Mouse (Mus musculus): ENCODE results near the gene Snx18.

Snx18 gene

DNA sequence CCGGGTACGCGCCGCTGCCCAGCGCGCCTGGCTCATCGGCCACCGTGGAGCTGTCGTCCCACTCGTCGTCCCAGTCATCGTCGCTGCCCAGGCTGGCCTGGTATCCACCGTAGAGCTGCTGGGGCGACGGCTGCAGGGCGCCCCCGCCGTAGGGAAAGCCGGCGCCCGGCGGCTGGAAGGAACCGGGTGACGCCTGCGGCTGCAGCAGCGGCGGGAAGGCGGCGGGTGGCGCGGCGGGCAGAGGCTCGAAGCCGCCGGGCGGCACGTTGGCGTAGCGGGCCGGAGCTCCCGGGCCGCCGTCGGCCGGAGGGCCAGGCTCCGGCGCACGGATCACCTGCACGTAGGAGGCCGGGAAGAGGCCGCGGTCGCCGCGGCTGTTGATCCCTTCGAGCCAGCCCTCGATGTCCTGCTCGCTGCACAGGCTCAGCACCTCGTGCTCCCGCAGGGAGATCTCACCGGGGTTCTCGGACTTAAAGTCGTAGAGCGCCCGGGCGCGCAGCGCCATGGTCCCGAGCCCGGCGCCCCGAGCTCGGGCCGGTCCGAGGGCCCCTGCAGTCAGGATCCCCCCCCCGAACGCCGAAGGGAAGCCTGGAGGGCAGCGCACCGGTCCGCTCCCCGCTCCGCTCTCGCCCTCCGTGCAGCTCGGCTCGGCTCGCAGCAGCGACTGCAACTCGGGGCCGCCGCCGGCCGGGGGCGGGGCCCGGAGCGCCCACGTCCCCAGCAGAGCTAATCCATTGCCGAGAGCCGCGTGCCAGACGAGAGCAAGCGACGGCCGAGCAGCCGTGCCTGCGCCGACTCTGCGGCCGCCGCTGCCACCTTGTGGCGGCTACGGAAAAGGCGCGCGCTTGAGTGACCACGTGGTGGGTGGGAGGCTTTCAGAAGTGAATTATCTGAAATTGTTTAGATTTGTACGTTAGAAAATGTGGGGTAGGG is at the start of gene Snx18:
Gene Snx18, minus strand, starts transcription at position 674 of the 933 bp plus-strand sequence.
- peak; percentile 92 for DNase-seq (ENCODE audit: low read depth, low spot score)

DNA sequence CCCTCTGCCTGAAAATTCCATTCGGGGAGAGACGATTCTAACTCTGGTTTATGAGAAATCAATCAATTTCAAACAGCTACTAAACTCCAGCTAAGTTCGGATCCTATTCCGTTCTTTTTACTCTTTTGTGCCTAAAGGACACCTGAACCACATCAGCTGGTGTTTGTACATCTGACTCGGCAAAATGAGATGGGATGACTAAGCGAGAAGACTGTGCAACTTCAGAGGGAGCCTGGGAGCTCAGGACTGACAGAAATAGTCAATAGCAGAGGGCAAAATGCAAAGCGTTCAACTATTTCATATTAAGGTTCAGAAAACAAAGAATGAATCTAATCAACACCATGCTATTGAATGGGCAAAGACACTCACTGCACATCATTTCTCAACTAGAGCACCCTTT is 45.5 kb upstream of the Snx18 start:
- no peak for DNase-seq (ENCODE audit: low read depth, low spot score)

DNA sequence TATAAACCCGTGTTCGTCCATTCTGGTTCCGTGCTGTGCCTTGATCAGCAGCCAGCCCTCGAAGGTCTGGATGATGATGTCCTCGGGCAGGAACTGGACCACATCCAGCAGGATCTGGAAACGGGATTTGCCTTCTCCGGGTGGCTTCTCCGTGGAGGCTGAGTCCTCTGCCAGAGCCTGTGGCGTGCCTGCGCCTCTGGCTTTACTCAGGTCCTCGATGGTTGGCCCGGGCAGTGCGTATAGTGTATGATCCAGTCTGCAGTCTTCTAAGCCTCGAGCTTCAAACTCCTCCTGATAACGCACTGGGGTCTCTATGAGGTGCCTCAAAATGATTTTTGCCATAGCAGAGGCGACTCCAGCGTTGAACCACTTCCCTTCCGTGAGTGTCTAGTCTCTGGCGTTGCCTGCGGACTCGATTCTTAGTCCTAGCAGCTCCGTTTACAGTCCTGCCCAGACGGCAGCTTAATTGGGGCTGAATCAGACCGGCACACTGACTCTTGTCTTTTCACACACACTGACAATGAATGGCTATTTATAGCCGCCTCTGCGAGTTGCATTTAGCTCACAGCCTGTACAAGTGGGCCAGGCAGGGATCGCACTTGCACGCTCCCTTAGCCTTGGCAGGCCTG is 44.9 kb upstream of the Snx18 start, which contains the start of gene Hspb3:
Gene Hspb3, minus strand, starts transcription at position 526 of the 629 bp plus-strand sequence.
- DNase-seq (ENCODE audit: low read depth, low spot score): no peak

DNA sequence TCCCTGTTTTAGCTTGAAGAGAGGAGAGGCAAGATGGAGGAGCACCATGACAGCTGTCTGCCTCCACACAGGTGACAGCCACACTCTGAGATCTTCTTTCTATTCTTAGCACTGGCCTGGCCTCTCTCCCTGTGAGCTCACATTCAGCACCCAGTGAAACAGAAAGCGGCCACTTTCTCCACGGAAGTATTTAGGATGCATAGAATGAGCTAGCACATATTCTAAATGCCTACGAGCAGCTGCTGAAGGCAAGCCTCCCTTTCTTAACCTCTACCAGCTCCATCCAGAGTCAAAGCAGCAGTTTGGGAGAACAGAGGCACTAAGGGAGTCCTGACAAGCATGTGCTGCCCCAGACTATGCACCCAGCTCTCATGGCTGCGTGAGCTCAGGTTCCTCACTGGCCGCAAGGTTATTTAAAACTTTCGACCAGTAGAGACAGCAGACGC is 43.5 kb upstream of the Snx18 start:
- DNase-seq (ENCODE audit: low read depth, low spot score): no peak

DNA sequence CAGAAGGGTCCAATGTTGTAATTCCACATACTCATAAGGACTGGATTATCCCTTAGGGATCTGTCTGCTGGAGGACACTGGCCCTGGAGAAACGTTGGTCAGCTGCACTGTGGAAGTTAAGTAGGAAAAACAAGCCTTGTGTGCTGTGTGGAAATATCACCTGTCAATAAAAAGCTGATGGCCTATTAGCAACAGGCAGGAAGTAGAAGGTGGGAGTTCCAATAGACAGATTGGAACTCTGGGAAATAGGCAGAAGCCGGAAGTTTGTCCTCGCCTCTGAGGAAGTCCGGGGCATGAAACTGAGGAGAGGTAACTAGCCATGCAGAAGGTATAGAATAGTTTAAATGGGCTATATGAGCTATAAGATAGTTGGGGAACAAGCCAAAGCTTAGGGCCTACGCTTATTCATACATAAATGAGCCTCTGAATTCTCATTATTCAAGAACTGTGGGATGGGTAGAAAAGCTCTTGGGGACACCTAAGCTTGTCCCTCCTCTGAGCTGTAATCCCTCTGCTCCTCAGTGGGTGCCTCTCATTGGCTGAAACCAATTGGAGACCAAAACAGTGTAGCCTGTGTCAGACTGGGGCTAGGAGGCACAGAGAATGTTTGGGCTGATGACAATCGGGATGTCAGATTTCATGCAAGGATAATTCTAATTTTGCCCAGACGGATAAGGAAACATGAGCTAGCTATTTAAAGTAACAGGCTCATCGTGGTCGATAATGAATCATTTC is 42.4 kb upstream of the Snx18 start:
- no peak for DNase-seq (ENCODE audit: low read depth, low spot score)

DNA sequence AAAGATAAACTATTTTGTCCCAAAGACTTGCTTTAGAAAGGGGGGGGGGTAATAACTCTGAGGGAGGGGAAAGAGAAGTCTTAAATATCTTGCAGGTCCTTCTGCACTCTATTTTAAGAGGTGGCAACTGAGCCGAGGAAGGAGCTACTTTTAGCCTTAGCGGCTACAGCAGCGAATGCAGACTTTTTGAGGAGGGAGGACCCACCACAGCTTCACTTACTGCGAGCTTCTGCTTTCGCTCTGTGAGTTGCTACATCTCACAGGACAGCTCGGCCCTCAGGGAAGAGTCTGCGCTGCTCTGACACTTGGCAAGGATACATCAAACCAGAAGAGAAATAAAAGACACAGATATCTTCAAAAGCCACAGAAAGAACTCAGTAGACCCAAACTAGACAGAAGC is 38.8 kb upstream of the Snx18 start:
- no peak for DNase-seq (ENCODE audit: low read depth, low spot score)

DNA sequence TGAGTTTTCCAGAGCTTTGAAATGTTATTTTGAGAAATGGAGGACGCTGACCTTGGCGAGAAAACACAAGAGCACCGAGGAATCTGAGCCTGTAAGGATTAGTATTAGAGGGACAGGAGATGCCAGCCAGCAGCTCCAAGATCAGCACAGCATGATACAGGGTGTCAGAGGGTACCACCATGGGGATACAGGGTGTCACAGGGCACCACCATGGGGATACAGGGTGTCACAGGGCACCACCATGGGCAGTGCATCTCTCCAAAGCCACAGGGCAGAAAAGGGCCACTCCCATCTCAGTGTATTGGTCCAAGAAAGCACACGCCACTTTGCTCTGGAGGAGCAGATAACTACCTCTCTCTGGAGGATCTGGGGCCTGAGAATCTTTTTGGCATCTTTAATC is 38.3 kb upstream of the Snx18 start:
- DNase-seq (ENCODE audit: low read depth, low spot score): no peak

DNA sequence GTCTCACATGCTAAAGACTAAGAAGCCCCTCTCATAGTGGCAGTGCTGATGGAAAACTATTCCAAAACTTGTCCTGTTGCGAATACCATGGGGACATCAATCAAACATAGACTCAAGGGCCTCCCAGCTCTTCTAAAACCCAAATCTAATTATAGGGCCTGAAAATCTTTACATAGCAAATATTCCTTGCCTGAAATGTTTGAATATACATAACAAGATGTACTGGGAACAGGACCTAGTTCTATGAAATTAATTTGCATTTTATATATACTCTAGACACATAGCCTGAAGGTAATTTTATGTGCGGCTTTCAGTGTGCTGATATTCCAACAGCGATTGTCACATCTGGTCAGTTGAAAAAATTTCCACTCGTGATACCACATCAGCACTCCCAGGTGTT is 37.1 kb upstream of the Snx18 start:
- no peak for DNase-seq (ENCODE audit: low read depth, low spot score)

DNA sequence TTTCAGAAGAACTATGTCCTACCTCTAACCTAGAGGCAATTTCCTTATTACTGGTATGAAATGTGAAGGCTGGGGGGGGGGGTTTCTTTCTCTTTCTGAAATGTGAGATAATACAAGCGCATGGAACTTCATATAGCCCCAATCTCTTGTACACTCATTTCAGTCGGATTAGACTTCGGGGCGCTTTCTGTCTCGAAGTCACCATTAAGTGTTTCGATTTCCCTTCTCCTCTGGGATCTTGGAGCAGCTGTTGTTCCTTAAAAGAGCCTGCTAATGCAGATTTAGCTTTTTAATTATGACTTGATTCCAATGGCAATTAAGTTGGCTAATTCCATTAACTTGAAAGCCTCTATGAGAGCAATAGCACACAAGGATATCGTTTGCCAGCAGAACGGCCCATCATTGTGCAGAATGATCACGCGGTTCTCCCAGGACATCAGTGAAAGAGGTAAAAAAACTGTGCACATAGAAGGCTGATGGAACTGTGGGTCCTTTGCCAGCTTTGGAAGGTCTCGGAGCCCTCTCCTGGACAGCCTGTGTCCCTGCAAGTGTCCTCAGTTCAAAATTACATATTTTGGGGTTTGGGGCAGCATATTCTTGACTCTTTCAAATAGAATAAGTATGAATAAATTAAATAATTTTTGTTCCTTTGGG is 22.7 kb upstream of the Snx18 start:
- DNase-seq (ENCODE audit: low read depth, low spot score): no peak

DNA sequence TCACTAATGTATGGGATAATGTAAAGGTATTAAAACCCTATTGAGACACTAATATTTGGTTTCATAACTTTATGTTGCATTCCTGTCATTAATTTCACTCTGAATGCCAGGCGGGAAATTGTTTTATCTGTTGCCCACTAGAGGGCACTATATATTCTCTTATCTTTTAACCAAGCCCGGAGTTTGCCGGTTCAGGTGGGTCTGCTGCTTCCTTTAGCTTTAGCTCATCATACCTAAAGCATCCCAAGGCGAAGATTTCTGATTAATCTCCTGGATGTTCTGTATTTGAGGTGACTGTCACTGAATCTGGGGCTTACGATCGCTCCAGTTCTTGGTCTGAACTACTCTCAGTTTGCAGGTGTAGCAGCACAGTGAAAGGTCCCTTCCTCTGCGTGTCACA is 20.6 kb upstream of the Snx18 start:
- DNase-seq (ENCODE audit: low read depth, low spot score): no peak

DNA sequence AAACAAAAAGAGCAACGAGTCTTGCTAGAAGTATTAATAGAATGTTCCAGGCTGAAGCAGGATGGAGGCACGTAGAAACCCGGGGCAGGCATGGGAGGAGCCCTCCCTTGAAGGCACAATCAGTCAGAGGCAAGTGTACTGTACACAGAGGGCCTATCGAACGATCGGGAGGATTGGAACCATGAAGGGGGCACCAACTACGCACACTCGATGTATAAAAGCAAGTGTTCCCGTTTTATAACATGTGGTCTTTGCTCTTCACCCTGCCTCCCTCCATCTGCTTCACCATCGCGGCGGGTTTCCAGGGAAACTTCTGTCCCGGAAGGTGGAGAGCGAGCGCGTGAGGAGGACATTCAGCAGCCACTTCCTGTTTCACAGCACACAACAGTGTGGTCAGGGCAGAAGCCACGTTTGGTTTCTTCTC is 17.4 kb upstream of the Snx18 start:
- DNase-seq (ENCODE audit: low read depth, low spot score): no peak

DNA sequence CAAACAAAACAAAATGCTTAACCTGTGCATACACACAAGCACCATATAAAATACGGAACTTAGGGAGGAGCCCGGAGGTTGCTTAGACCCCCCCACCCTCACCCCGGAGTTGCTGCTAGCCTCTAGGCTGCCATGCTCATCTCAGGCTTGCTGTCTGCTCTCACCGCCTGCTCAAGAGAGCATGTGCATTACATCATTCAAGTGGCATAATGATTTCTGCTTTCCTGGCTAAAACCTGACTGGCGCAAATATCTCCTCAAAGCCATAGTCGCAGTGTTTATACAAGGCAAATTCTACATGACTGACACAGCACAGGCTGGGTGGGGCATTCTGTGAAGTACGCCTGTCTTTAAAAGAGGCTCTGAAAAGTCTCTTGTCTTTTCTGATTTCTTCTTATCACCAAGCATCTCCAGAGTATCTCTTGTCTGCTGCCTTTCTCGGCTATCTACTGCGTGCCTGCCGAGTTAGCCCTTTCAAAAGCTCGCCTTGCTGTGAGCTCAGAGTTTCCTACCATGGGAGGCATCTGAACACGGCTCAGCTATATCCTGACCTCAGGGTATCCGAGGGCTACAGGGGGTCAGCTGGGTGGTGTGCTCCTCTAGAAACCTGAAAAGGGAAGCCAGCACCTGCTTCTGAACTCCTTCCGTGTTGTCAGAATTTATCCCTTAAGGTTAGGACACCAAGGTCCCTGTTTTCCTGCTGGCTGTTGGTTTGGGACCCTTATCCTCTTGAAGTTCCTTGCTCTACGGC is 16.5 kb upstream of the Snx18 start:
- DNase-seq (ENCODE audit: low read depth, low spot score): no peak

DNA sequence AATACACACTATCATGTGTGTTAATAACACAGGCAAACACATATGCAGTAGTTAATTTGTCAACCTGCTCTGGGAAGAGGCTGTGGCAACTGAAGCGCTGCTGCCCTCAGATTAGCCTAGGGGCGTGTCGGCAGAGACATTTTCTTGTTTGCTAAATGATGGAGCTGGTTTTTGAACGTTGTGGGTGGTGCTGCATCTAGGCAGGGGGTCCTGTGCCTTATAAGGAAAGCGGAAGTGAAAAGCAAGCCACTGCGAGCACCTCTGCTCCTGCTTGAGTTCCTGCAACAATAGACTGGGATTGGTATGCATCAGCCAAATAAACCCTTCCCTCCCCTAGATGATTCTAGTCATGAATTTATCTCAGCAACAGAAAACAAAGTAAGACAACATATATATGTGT is 14.1 kb upstream of the Snx18 start:
- no peak for DNase-seq (ENCODE audit: low read depth, low spot score)

DNA sequence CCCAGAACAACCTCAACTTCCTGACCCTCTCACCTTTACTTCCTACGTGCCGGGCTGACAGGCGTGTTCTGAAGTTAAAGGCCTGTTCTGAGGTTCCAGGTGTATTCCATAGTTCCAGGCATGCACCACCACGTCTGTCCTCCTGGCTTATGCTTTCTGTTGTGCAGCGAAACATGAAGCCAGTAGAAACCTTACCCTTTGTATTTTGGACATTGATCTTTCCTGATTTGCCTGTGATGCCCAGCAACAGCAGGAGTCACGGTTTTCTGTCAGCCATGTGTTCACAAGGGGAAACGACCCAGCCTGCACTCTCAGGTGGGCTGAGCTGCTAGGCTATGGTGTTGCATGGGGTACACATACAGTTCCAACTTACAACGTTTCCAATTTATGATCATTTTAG is 9.2 kb upstream of the Snx18 start:
- no peak for DNase-seq (ENCODE audit: low read depth, low spot score)

DNA sequence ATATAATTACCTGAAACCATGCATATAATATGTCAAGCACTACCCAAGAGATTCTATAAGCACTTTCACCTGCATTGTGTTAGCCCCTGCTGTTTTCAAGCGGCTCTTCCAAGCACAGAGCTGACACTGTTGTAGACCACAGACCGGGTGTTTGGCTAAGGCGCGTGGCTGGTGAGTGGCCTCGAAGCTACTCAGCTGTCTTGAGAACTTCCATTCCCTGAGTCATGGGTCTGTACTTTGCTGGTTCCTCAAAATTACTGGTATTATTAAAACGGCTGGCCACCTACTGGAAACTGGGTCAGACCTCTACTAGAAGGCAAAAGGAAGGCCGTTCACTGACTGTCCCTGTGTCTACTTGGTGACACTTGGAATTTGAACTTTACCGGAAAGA is 4.5 kb upstream of the Snx18 start:
- DNase-seq (ENCODE audit: low read depth, low spot score): no peak

DNA sequence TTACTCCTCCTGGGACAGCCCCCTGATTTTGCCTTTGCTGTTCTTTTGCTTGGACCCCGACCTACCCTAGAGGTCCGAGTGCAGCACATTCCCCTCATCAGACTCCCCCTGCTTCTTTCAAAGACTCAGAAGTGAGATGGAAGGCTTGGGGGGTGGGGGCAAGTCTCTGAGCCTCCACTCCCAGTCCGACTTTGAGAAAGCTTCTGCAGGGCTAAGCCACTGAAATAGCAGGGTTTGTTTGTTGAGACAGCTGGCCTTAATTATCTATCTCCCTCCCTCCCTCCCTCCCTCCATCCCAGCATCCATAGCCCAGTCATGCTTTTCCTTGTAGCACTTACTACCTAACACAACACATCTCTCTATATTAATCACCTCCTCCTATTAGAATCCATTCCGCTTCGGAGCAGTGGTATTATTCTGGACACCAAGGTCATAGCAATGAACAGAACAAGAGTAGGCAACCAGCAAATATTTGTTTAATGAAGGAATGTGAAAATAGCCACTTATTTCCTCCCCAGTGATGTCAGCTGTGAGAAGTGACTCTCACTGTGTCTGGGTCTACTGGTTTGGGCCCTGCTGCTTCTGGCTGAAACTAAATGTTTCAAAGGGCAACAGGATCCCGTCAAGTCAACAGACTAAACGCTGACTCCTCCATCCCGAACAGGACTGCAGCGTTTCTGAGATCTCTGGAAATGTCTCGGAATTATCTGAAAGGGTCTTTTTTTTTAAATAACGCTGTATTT is 3.9 kb upstream of the Snx18 start:
- peak; percentile 72 for DNase-seq (ENCODE audit: low read depth, low spot score)

DNA sequence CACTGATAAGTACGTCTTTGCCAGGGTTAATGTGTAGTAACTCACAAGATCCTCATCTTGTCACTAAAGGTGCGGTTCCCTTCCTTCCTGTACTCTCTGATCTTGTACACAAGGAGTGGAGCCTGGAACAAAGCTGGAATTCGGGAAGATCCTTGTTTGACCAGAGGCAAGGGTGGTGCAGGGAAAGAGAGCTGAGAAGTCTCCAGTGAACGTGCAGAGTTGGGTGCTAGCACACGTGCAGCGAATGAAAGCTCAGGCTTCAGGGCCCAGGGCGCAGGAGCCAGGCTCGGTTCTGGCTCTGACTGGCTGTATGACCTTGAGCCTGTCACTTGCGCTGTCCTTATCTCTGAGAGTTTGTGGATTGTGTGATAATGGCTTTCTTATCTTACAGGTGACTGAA is 639 bp upstream of the Snx18 start:
- no peak for DNase-seq (ENCODE audit: low read depth, low spot score)

DNA sequence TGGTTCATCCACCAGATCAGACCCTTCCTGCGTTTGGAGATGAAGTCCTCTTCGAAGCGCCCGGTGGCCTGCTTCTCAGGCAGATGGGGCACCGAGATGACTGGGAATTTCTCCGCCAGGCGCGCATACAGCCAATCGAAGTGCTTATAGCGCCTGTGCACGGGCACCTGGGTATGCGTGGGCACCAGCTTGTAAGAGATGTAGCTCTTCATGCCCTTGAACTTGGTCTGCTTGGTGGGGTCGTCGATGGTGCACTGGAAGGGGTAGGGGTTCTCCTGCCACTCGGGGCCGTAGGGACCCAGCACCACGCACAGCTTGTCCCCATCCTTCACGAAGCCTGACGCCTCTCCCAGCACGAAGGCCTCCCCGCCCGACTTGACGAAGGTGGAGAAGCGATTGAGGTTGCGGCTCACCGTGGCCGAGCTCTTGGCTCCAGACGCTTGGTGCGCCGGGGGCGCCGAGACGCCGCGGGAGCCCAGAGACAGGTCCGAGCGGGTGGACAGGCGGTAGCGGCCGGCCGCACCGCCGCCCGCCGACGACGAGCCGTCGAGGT is 950 bp downstream of the Snx18 start:
- no peak for DNase-seq (ENCODE audit: low read depth, low spot score)

DNA sequence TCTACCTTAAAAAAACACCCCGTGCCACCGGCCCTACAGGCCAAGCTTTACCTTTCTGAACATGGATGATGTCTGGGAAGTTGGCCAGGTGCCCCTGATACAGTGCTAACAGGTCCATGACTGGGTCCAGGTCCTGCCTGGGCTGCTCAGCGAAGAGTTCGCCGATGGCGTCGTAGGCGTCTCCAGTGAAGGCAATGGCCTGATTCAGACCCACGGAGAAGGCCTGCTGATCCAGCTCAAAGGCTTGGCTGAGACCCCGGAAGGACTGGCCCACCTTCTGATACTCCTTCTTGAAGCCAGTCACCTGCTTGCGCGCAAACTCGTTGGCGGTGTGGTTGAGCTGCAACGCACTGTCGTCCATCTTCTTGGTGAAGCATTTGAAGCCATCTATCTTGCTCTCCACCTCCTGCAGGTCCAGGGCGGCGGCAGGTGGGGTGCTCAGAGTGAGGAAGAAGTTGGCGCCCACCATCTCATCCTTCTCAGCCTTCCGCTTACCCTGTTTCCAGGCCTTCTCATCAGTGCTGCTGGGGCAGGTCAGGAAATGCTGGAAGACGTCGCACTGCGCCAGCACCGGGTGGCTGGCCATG is 1.5 kb downstream of the Snx18 start:
- no peak for DNase-seq (ENCODE audit: low read depth, low spot score)

Measured in forelimb bud, embryonic 11.5 days (tissue).